Mouse (Mus musculus): Measurements from ENCODE around the gene Zscan5b. TPM values are rescaled to one million over a fixed set of nuclear protein-coding genes. Genes with fewer than 3 reads are reported as not detected.
"Not testable (repeated sequence)": the region's sequence is repeated elsewhere in the genome, so short reads cannot be mapped to it uniquely, and the experiment has no call there.

The Zscan5b gene
- polyA plus RNA-seq, 1 experiment from 2014 or later = not detected

DNA sequence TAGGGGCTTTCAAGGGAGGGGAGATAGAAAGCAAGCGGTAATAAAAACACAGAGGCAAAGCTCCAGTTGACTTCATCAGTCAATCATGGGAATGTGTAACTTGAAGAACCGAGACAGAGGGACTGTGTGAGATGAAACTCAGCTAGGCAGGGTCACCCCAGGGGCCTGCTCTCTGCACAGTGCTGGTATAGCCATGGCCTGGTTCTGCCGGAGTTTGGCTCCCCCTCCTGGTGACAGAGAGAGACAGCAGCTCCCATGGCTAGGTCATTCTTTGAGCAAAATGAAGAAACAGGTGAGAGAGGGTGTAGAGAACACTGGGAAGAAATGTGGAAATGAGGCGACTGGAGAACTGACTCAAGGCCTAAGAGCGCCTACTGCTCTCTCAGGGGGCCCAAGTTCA is 27.9 kb upstream of the Zscan5b start:
- H3K36me3 ChIP-seq (ENCODE audit: insufficient read depth, low read length) = 0 out of 2 replicates have a peak, but pooled peaks cover 7% of the 10 kb centered on the region
- H3K27ac ChIP-seq = no peak overlapping the region
- H3K9ac ChIP-seq (ENCODE audit: low read depth, low read length) = no peak overlapping the region
- H3K4me2 ChIP-seq (ENCODE audit: low read length) = no peak overlapping the region
- peak; percentile 85 for TF ChIP-seq CTCF (IDR thresholded peaks at IDR 0.05; ENCODE audit: low read depth)
- DNase-seq (ENCODE audit: low spot score) (peak; percentile 69), ATAC-seq (replicated peaks; ENCODE audit: low FRiP score, low read depth) (peak; percentile 71)
- H3K4me3 ChIP-seq (replicated peaks; ENCODE audit: low read depth, low read length) = no peak overlapping the region
- H3K27me3 ChIP-seq (ENCODE audit: insufficient read depth, low read length) = no peaks in the 10 kb centered on the region
- no peaks in the 10 kb centered on the region for H3K4me1 ChIP-seq (replicated peaks; ENCODE audit: insufficient read depth, low read length)
- 17% methylated on average over 5 of the region's 5 CpGs for whole genome bisulfite sequencing
- H3K9me3 ChIP-seq (replicated peaks; ENCODE audit: low read length) = no peaks in the 10 kb centered on the region

DNA sequence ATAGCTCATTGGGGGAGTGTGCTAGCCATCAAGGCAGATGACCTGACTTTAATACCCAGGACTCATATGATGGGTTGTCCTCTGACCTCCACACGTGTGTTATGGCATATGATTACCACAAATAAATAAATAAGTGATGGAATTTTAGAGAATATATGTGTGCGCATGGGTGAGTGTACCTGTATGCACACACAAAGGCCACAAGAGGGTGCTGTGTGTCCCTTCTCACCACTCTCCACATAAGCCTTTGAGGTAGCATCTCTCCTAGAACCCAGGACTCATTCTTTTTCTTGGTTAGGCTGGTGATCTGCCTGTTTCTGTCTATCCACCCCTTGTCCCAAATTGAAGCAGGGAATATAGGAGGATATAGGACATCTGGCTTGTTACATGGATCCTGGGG is 26.3 kb upstream of the Zscan5b start:
- no peak overlapping the region for H3K27ac ChIP-seq
- peak; percentile 43 for TF ChIP-seq CTCF (IDR thresholded peaks at IDR 0.05; ENCODE audit: low read depth)
- no peaks in the 10 kb centered on the region for H3K27me3 ChIP-seq (ENCODE audit: insufficient read depth, low read length)
- no peak overlapping the region for H3K9ac ChIP-seq (ENCODE audit: low read depth, low read length)
- no peaks in the 10 kb centered on the region for H3K36me3 ChIP-seq (ENCODE audit: insufficient read depth, low read length)
- no peaks in the 10 kb centered on the region for H3K9me3 ChIP-seq (replicated peaks; ENCODE audit: low read length)
- no peak for DNase-seq (ENCODE audit: low spot score)
- 57% methylated on average over 2 of the region's 2 CpGs for WGBS
- H3K4me1 ChIP-seq (replicated peaks; ENCODE audit: insufficient read depth, low read length) = no peaks in the 10 kb centered on the region
- H3K4me2 ChIP-seq (ENCODE audit: low read length) = no peak overlapping the region
- no peak overlapping the region for H3K4me3 ChIP-seq (replicated peaks; ENCODE audit: low read depth, low read length)
- ATAC-seq (replicated peaks; ENCODE audit: low FRiP score, low read depth) = no peak

DNA sequence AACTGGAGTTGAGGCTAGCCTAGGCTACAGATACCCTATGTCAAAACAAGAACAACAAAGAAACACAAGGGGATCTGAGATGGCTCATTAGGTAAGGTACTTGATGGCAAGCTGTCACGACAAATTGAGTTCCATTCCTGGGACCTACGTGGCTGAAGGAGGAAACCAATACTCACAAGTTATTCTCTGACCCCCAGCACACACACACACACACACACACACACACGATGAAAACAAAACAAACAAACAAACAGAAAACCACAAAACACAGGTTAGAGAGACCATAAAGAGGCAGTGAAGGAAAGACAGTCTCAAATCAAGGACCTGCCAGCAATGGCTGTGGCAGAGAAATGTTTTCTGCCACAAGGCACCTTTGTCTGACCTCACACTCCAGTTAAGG is 25.3 kb upstream of the Zscan5b start, which contains the start of gene Galp:
Galp (plus strand) TSS at position 301 of the 400 bp plus-strand sequence.
- ATAC-seq (replicated peaks; ENCODE audit: low FRiP score, low read depth) = no peak
- WGBS = 51% methylated on average over 3 of the region's 3 CpGs
- Histone ChIP-seq H3K4me3 (replicated peaks; ENCODE audit: low read depth, low read length) (no peak within 1 kb of the TSS), H3K27me3 (ENCODE audit: insufficient read depth, low read length) (no peaks in the 10 kb centered on the region), H3K9ac (ENCODE audit: low read depth, low read length) (no peak within 1 kb of the TSS), H3K9me3 (replicated peaks; ENCODE audit: low read length) (no peaks in the 10 kb centered on the region), H3K36me3 (ENCODE audit: insufficient read depth, low read length) (no peaks in the 10 kb centered on the region), H3K4me2 (ENCODE audit: low read length) (no peak within 1 kb of the TSS), H3K4me1 (replicated peaks; ENCODE audit: insufficient read depth, low read length) (no peaks in the 10 kb centered on the region), H3K27ac (no peak within 1 kb of the TSS)
- no peak for DNase-seq (ENCODE audit: low spot score)
- TF ChIP-seq CTCF (IDR thresholded peaks at IDR 0.05; ENCODE audit: low read depth) = no peak

DNA sequence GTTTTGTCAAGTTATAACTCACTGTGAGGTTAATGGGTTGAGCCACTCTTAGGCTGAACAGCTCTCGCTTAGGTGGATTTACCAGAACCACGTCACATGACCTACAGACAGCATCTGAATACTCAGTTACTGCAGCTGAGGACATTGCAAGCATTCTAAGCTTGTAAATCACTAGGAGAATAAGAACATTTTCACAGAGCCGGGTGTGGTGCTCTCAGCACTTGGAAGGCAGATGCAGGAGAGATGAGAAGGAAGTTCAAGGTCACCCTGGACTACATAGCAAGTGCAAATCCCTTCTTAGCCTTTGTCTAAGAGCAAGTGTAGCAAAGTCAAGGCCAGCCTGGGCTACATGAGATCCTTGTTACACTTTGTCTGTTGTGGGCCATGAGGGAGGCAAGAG is 17.9 kb upstream of the Zscan5b start:
- no peak overlapping the region for H3K9ac ChIP-seq (ENCODE audit: low read depth, low read length)
- no peaks in the 10 kb centered on the region for H3K27me3 ChIP-seq (ENCODE audit: insufficient read depth, low read length)
- H3K4me3 ChIP-seq (replicated peaks; ENCODE audit: low read depth, low read length) = no peak overlapping the region
- no peaks in the 10 kb centered on the region for H3K36me3 ChIP-seq (ENCODE audit: insufficient read depth, low read length)
- DNase-seq (ENCODE audit: low spot score) = no peak
- no peak overlapping the region for H3K4me2 ChIP-seq (ENCODE audit: low read length)
- 67% methylated on average over 3 of the region's 3 CpGs for WGBS
- H3K27ac ChIP-seq = no peak overlapping the region
- no peaks in the 10 kb centered on the region for H3K4me1 ChIP-seq (replicated peaks; ENCODE audit: insufficient read depth, low read length)
- H3K9me3 ChIP-seq (replicated peaks; ENCODE audit: low read length) = no peaks in the 10 kb centered on the region
- no peak for TF ChIP-seq CTCF (IDR thresholded peaks at IDR 0.05; ENCODE audit: low read depth)
- ATAC-seq (replicated peaks; ENCODE audit: low FRiP score, low read depth) = no peak

DNA sequence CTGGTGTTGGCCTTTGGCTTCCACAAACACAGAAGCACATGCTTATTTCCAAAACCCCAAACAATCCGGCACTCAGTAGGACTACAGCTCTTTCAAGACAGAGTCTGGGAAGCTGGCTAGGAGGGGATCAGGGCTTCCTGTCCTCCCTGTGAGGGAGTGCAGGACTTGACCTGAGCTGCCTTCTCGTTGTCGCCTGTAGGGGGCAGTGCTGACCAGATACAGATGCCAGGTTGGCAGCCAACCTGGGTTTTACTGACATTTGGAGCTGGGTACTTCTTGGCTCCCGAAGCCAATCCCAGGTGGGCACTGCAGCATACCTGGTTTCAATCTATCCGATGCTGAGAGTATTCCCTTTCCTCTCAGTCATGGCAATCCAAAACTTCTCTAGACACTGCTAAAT is 8.9 kb upstream of the Zscan5b start:
- WGBS = 42% methylated on average over 5 of the region's 5 CpGs
- no peaks in the 10 kb centered on the region for H3K4me1 ChIP-seq (replicated peaks; ENCODE audit: insufficient read depth, low read length)
- no peak overlapping the region for H3K27ac ChIP-seq
- H3K4me3 ChIP-seq (replicated peaks; ENCODE audit: low read depth, low read length) = no peak overlapping the region
- ATAC-seq (replicated peaks; ENCODE audit: low FRiP score, low read depth) (no peak), DNase-seq (ENCODE audit: low spot score) (no peak)
- no peak overlapping the region for H3K9ac ChIP-seq (ENCODE audit: low read depth, low read length)
- no peaks in the 10 kb centered on the region for H3K9me3 ChIP-seq (replicated peaks; ENCODE audit: low read length)
- no peaks in the 10 kb centered on the region for H3K27me3 ChIP-seq (ENCODE audit: insufficient read depth, low read length)
- H3K4me2 ChIP-seq (ENCODE audit: low read length) = no peak overlapping the region
- TF ChIP-seq CTCF (IDR thresholded peaks at IDR 0.05; ENCODE audit: low read depth) = peak; percentile 42; the same call in 1 of the 2 replicates
- no peaks in the 10 kb centered on the region for H3K36me3 ChIP-seq (ENCODE audit: insufficient read depth, low read length)

DNA sequence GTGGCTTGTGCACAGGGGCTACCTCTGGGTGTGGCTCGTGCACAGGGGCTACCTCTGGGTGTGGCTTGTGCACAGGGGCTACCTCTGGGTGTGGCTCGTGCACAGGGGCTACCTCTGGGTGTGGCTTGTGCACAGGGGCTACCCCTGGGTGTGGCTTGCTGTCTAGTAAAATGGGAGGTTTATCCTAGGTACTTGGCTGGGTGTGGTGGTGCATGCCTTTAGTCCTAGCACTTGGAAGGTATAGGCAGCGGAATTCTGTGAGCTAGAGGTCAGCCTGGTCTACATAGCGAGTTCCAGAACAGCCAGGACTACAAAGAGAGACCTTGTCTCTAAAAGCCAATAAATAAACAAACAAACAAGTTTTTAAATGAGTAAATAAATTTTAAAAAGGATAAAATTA is 7.4 kb upstream of the Zscan5b start:
- not testable (repeated sequence) for H3K4me1 ChIP-seq (replicated peaks; ENCODE audit: insufficient read depth, low read length); H3K9ac ChIP-seq (ENCODE audit: low read depth, low read length); H3K27me3 ChIP-seq (ENCODE audit: insufficient read depth, low read length); DNase-seq (ENCODE audit: low spot score); H3K9me3 ChIP-seq (replicated peaks; ENCODE audit: low read length); H3K36me3 ChIP-seq (ENCODE audit: insufficient read depth, low read length); H3K4me3 ChIP-seq (replicated peaks; ENCODE audit: low read depth, low read length); ATAC-seq (replicated peaks; ENCODE audit: low FRiP score, low read depth); H3K4me2 ChIP-seq (ENCODE audit: low read length); H3K27ac ChIP-seq
- 75% methylated on average over 3 of the region's 4 CpGs for WGBS

DNA sequence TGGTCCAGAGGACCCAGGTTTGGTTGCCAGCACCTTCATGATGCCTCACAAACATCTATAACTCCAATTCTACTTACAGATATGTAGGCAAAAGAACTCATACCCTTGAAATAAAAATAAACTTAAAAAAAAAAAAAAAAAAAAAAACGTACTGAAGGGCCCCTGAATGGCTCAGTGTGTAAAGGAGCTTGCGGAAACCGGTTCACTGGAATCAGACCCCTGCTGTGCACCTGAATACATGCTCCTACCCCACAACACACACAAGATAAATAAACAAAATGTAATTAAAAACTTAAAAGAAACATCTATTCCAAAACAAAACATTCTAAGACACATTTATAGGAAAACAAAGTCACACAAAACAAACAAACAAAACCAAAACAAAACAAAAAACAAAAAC is 1.9 kb upstream of the Zscan5b start:
- no peak overlapping the region for H3K9ac ChIP-seq (ENCODE audit: low read depth, low read length)
- H3K27me3 ChIP-seq (ENCODE audit: insufficient read depth, low read length) = no peaks in the 10 kb centered on the region
- H3K4me1 ChIP-seq (replicated peaks; ENCODE audit: insufficient read depth, low read length) = no peaks in the 10 kb centered on the region
- no peak overlapping the region for H3K27ac ChIP-seq
- WGBS = 55% methylated on average over 3 of the region's 3 CpGs
- H3K36me3 ChIP-seq (ENCODE audit: insufficient read depth, low read length) = no peaks in the 10 kb centered on the region
- DNase-seq (ENCODE audit: low spot score) (no peak), ATAC-seq (replicated peaks; ENCODE audit: low FRiP score, low read depth) (no peak)
- no peak overlapping the region for H3K4me3 ChIP-seq (replicated peaks; ENCODE audit: low read depth, low read length)
- H3K4me2 ChIP-seq (ENCODE audit: low read length) = no peak overlapping the region
- no peak for TF ChIP-seq CTCF (IDR thresholded peaks at IDR 0.05; ENCODE audit: low read depth)
- no peaks in the 10 kb centered on the region for H3K9me3 ChIP-seq (replicated peaks; ENCODE audit: low read length)

Measured in kidney, postnatal 0 days (tissue).